Mouse (Mus musculus) liver, embryonic 14.5 days (tissue): ENCODE data around the gene Zfp366.

ENCODE experiments used
- CTCF ChIP-seq: IDR thresholded peaks from 2 replicates; pipeline ENCODE4 v1.5.1; 2016; ENCODE audit warnings: antibody characterized with exemption, low read depth, control low read depth
- EP300 ChIP-seq: IDR thresholded peaks from 2 replicates; pipeline ENCODE4 v1.6.1; 2016; ENCODE audit warnings: antibody characterized with exemption, low read depth

GRCm38 (mm10) chr13:99239161-99239530 is 54.5 kb downstream of the Zfp366 start:
- TF ChIP-seq EP300 (no peak), CTCF (no peak)
